In genomic region chr11:59759178-59759577, GRCm38 (mm10) we compare ENCODE assay signal across 10 mouse cellular contexts. TPM values are rescaled to one million over a fixed set of nuclear protein-coding genes. Genes with fewer than 3 reads are reported as not detected.
A peak's percentile ranks its signal among the peaks of the same experiment; 100 is the strongest.
DNase-seq lines count a peak whose midpoint lies in the region; ATAC-seq and TF ChIP-seq lines count a peak whose summit lies in the region.
"Had no signal": no experiment of that assay in that cellular context is flagged by ENCODE, and none has a peak within 500 bp of the region (broad histone marks: within the 10 kb centered on the region; RNA-seq: fewer than 3 reads in every experiment).

No protein-coding gene starts in this region.

- CTCF ChIA-PET in Patski (lab: Charles Lee): interaction anchor here (0.9 to 6.0 kb wide), 13 partner anchors 12 to 137 kb away, joined by 3 to 34 read pairs (median 4); no protein-coding TSS in a partner anchor

- POLR2A ChIA-PET in Patski (lab: Charles Lee): interaction anchor here (0.5 kb wide), 1 partner anchor 36 kb away, joined by 3 read pairs; no protein-coding TSS in a partner anchor

- H3K9ac ChIP-seq in kidney, embryonic 14.5 days (ENCODE audit: low read depth, low read length): no peak overlapping the region
- no peak overlapping the region for H3K9ac ChIP-seq in heart, postnatal 0 days (replicated peaks; ENCODE audit: low read depth, low read length)
- H3K9ac ChIP-seq in stomach, postnatal 0 days (ENCODE audit: low read length): no peak overlapping the region
- H3K9ac ChIP-seq: limb, embryonic 13.5 days had no signal

- H3K27me3 ChIP-seq in kidney, embryonic 14.5 days (ENCODE audit: control insufficient read depth, insufficient read depth, low read length): no peaks in the 10 kb centered on the region
- no peaks in the 10 kb centered on the region for H3K27me3 ChIP-seq in Patski
- H3K27me3 ChIP-seq in heart, postnatal 0 days (ENCODE audit: control insufficient read depth, insufficient read depth, low read length): no peaks in the 10 kb centered on the region
- H3K27me3 ChIP-seq in stomach, postnatal 0 days (ENCODE audit: control insufficient read depth, insufficient read depth, low read length): no peaks in the 10 kb centered on the region
- H3K27me3 ChIP-seq: CH12.LX; limb, embryonic 13.5 days had no signal

- no peak overlapping the region for H3K27ac ChIP-seq in kidney, embryonic 14.5 days (ENCODE audit: low read depth, low read length)
- peak overlapping the region; percentile 61 for H3K27ac ChIP-seq in heart, postnatal 0 days (ENCODE audit: low read depth)
- H3K27ac ChIP-seq in stomach, postnatal 0 days (replicated peaks): peak overlapping the region; percentile 45; the same call in 1 of the 2 replicates
- H3K27ac ChIP-seq: limb, embryonic 13.5 days had no signal

- H3K4me2 ChIP-seq in kidney, embryonic 14.5 days (replicated peaks; ENCODE audit: low read depth, low read length): no peak overlapping the region
- no peak overlapping the region for H3K4me2 ChIP-seq in heart, postnatal 0 days (ENCODE audit: low read depth, low read length)
- no peak overlapping the region for H3K4me2 ChIP-seq in stomach, postnatal 0 days (replicated peaks; ENCODE audit: low read depth)
- H3K4me2 ChIP-seq: limb, embryonic 13.5 days had no signal

- H3K36me3 ChIP-seq in kidney, embryonic 14.5 days (ENCODE audit: control insufficient read depth, insufficient read depth, low read length): peaks cover 95% of the 10 kb centered on the region
- H3K36me3 ChIP-seq in heart, postnatal 0 days (replicated peaks; ENCODE audit: control insufficient read depth, insufficient read depth, low read length): peaks cover 93% of the 10 kb centered on the region
- H3K36me3 ChIP-seq in stomach, postnatal 0 days (ENCODE audit: control insufficient read depth, insufficient read depth, low read length): peaks cover 60% of the 10 kb centered on the region

- in situ Hi-C loops in Patski (cut with MboI; ENCODE audit: low pct_unique_long_range_greater_than_20kb): loop anchor here (5.0 kb wide), 1 partner anchor 137 kb away; no protein-coding TSS in a partner anchor

- WGBS in kidney, embryonic 14.5 days: 90% methylated on average over 4 of the region's 4 CpGs
- 15% methylated on average over 4 of the region's 4 CpGs for WGBS in heart, postnatal 0 days
- WGBS in stomach, postnatal 0 days: 36% methylated on average over 4 of the region's 4 CpGs

- no peak for ATAC-seq in kidney, embryonic 14.5 days (ENCODE audit: low FRiP score, low TSS enrichment)
- peak; percentile 90 for ATAC-seq in Patski
- peak; percentile 37; the same call in 1 of the 2 replicates for ATAC-seq in common myeloid progenitor, adult 5-6 weeks (replicated peaks; ENCODE audit: low read depth, poor library complexity, severe bottlenecking)
- peak; percentile 81 for ATAC-seq in heart, postnatal 0 days (ENCODE audit: insufficient read depth, low read depth)
- 0 out of 2 replicates have a peak, but pooled peaks have one; percentile 38 for ATAC-seq in stomach, postnatal 0 days (ENCODE audit: low FRiP score, low TSS enrichment)

- DNase-seq in kidney, adult 11 months: peak; percentile 35
- DNase-seq in Patski (ENCODE audit: low read depth, low spot score): peak; percentile 92
- peak; percentile 52 for DNase-seq in heart, postnatal 0 days (ENCODE audit: low spot score)
- peak; percentile 49 to 59 for DNase-seq in left cerebral cortex, adult 9 months (ENCODE audit: low spot score in 2 of 2)
- no peak for DNase-seq in stomach, postnatal 0 days (ENCODE audit: low spot score)
- no peak for DNase-seq in spleen, postnatal 4 days (ENCODE audit: low spot score in 2 of 2)

- no peak for TF ChIP-seq CTCF in Patski (IDR thresholded peaks at IDR 0.05)
- 0 out of 2 replicates have a peak, but pooled peaks have one; percentile 5 for TF ChIP-seq CTCF in heart, postnatal 0 days (IDR thresholded peaks at IDR 0.05; ENCODE audit: low read depth)
- TF ChIP-seq CTCF in stomach, postnatal 0 days (IDR thresholded peaks at IDR 0.05; ENCODE audit: low read depth): peak; percentile 21; the same call in 1 of the 2 replicates

- no peaks in the 10 kb centered on the region for H3K9me3 ChIP-seq in kidney, embryonic 14.5 days (ENCODE audit: control insufficient read depth, low read length)
- no peaks in the 10 kb centered on the region for H3K9me3 ChIP-seq in heart, postnatal 0 days (replicated peaks; ENCODE audit: control insufficient read depth, low read length)
- H3K9me3 ChIP-seq in stomach, postnatal 0 days (ENCODE audit: control insufficient read depth, low read length): no peaks in the 10 kb centered on the region
- H3K9me3 ChIP-seq: limb, embryonic 13.5 days had no signal

- TF ChIP-seq EP300 in heart, postnatal 0 days (IDR thresholded peaks at IDR 0.05; ENCODE audit: low read depth): no peak
- TF ChIP-seq EP300 in stomach, postnatal 0 days (optimal IDR thresholded peaks at IDR 0.05): no peak

- H3K4me1 ChIP-seq in kidney, embryonic 14.5 days (ENCODE audit: control insufficient read depth, insufficient read depth, low read length): no peaks in the 10 kb centered on the region
- H3K4me1 ChIP-seq in heart, postnatal 0 days (ENCODE audit: control insufficient read depth, insufficient read depth): peaks cover 24% of the 10 kb centered on the region
- H3K4me1 ChIP-seq in stomach, postnatal 0 days (replicated peaks; ENCODE audit: control insufficient read depth, insufficient read depth): peaks cover 2% of the 10 kb centered on the region; the same call in 1 of the 2 replicates
- H3K4me1 ChIP-seq: limb, embryonic 13.5 days had no signal

- no peak overlapping the region for H3K4me3 ChIP-seq in kidney, embryonic 14.5 days (ENCODE audit: low read length)
- H3K4me3 ChIP-seq in heart, postnatal 0 days (ENCODE audit: low read depth, low read length): no peak overlapping the region
- H3K4me3 ChIP-seq in stomach, postnatal 0 days (ENCODE audit: low read depth, low read length): no peak overlapping the region
- H3K4me3 ChIP-seq: limb, embryonic 13.5 days had no signal

RNA-seq across cellular contexts. Expression of gene Pld6, which starts 28.3 kb away (rescaled TPM):
- 1.3 and 1.4 TPM in 2 replicates for polyA plus RNA-seq in kidney, embryonic 14.5 days (2014; fragmentation: Nextera tagmentation; extraction: Ambion mirVana)
- 0.17 TPM for polyA plus RNA-seq in Patski (2021)
- 2.6 and 3.2 TPM in 2 replicates for total RNA-seq in common myeloid progenitor, adult 5-6 weeks (2017)
- total RNA-seq in heart, postnatal 0 days (2014; rRNA removed; ENCODE audit: low replicate concordance): not detected in 2 replicates
- 3.3 and 3.4 TPM in 2 replicates for polyA plus RNA-seq in heart, postnatal 0 days (2015; fragmentation: Nextera tagmentation; extraction: Ambion mirVana)
- 5.9 and 6.7 TPM in 2 replicates for polyA plus RNA-seq in stomach, postnatal 0 days (2015; fragmentation: Nextera tagmentation; extraction: Ambion mirVana)
- total RNA-seq: CH12.LX had no signal

RNA-seq across cellular contexts. Expression of gene Flcn, which starts 50.6 kb away (rescaled TPM):
- polyA plus RNA-seq in kidney, embryonic 14.5 days (2014; fragmentation: Nextera tagmentation; extraction: Ambion mirVana): 18.9 and 30.2 TPM in 2 replicates
- 41.3 TPM for polyA plus RNA-seq in Patski (2021)
- total RNA-seq in common myeloid progenitor, adult 5-6 weeks (2017): 18.0 and 18.4 TPM in 2 replicates
- 38.2 and 46.9 TPM in 2 replicates for total RNA-seq in heart, postnatal 0 days (2014; rRNA removed; ENCODE audit: low replicate concordance)
- polyA plus RNA-seq in heart, postnatal 0 days (2015; fragmentation: Nextera tagmentation; extraction: Ambion mirVana): 43.0 and 43.3 TPM in 2 replicates
- polyA plus RNA-seq in stomach, postnatal 0 days (2015; fragmentation: Nextera tagmentation; extraction: Ambion mirVana): 16.1 and 16.9 TPM in 2 replicates

Comparison
In these comparisons a context has a peak if more than half of its experiments do, and no peak if none do; other contexts are left out.
1. DNase-seq: peak in kidney, adult 11 months (single experiment), Patski (single experiment), heart, postnatal 0 days (single experiment) and left cerebral cortex, adult 9 months (2 of 2); none in stomach, postnatal 0 days (single experiment) and spleen, postnatal 4 days (0 of 2).